In the genomic region with DNA sequence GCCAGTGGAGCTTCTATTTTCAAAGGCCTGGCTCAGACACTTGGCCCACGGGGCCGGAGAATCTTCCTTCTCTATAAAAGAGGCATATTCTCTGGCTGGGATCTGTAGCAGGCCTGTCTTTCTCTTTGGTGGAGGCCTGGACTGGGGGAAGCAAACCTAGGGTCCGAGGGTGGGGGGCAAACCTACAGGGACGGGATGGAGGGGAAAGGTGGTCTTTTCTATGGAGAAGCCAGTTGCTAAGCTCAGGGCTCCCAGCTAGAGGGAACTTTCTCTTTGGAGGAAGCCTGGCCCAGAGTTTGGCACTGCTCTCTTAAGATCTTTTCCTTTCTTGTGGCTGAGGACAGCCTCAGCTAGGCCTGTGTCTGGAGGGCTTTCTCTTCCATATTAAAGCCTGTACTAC, we compare ENCODE assay signal across 8 mouse cellular contexts. TPM values are rescaled to one million over a fixed set of nuclear protein-coding genes. Genes with fewer than 3 reads are reported as not detected.
DNase-seq lines count a peak whose midpoint lies in the region; ATAC-seq and TF ChIP-seq lines count a peak whose summit lies in the region.

No protein-coding gene starts in this region.

- H3K4me1 ChIP-seq in lung, embryonic 15.5 days, result peaks cover 11% of the 10 kb centered on the region
- H3K4me1 ChIP-seq in forebrain, embryonic 10.5 days, result peaks cover 34% of the 10 kb centered on the region
- peaks cover 4% of the 10 kb centered on the region; the same call in 1 of the 2 replicates for H3K4me1 ChIP-seq in intestine, postnatal 0 days (replicated peaks; ENCODE audit: control insufficient read depth, insufficient read depth, low read length)
- H3K4me1 ChIP-seq in neural tube, embryonic 15.5 days, result peaks cover 28% of the 10 kb centered on the region

- H3K27me3 ChIP-seq in lung, embryonic 15.5 days, result no peaks in the 10 kb centered on the region
- no peaks in the 10 kb centered on the region for H3K27me3 ChIP-seq in forebrain, embryonic 10.5 days (ENCODE audit: poor library complexity, severe bottlenecking)
- H3K27me3 ChIP-seq in intestine, postnatal 0 days (replicated peaks; ENCODE audit: control insufficient read depth, insufficient read depth, low read length), result no peaks in the 10 kb centered on the region
- H3K27me3 ChIP-seq in neural tube, embryonic 15.5 days (replicated peaks), result no peaks in the 10 kb centered on the region

- H3K4me2 ChIP-seq in lung, embryonic 15.5 days, result peak overlapping the region; percentile 47
- H3K4me2 ChIP-seq in intestine, postnatal 0 days (replicated peaks; ENCODE audit: low read depth), result peak overlapping the region; percentile 51
- H3K4me2 ChIP-seq in neural tube, embryonic 15.5 days, result peak overlapping the region; percentile 95

- H3K27ac ChIP-seq in lung, embryonic 15.5 days, result no peak overlapping the region
- H3K27ac ChIP-seq in forebrain, embryonic 10.5 days, result peak overlapping the region; percentile 83
- no peak overlapping the region for H3K27ac ChIP-seq in intestine, postnatal 0 days (ENCODE audit: low read depth, low read length)
- peak overlapping the region; percentile 49 for H3K27ac ChIP-seq in neural tube, embryonic 15.5 days (replicated peaks)

- H3K4me3 ChIP-seq in lung, embryonic 15.5 days, result peak overlapping the region; percentile 81
- H3K4me3 ChIP-seq in forebrain, embryonic 10.5 days, result peak overlapping the region; percentile 72
- 0 out of 2 replicates have a peak overlapping the region, but pooled peaks have one; percentile 61 for H3K4me3 ChIP-seq in intestine, postnatal 0 days (ENCODE audit: low read depth, low read length)
- peak overlapping the region; percentile 83 for H3K4me3 ChIP-seq in neural tube, embryonic 15.5 days (replicated peaks)

- WGBS in lung, embryonic 15.5 days, result 36% methylated on average over 4 of the region's 4 CpGs
- 55% methylated on average over 4 of the region's 4 CpGs for WGBS in forebrain, embryonic 10.5 days
- WGBS in intestine, postnatal 0 days, result 45% methylated on average over 4 of the region's 4 CpGs
- WGBS in neural tube, embryonic 15.5 days, result 49% methylated on average over 4 of the region's 4 CpGs

- no peak for ATAC-seq in lung, embryonic 15.5 days (ENCODE audit: borderline replicate concordance, extremely low read depth, low FRiP score, low TSS enrichment)
- no peak for ATAC-seq in intestine, postnatal 0 days
- peak; percentile 27; the same call in 1 of the 2 replicates for ATAC-seq in neural tube, embryonic 15.5 days (ENCODE audit: low FRiP score)

- no peaks in the 10 kb centered on the region for H3K36me3 ChIP-seq in lung, embryonic 15.5 days
- H3K36me3 ChIP-seq in forebrain, embryonic 10.5 days (replicated peaks), result no peaks in the 10 kb centered on the region
- H3K36me3 ChIP-seq in intestine, postnatal 0 days (ENCODE audit: control insufficient read depth, insufficient read depth), result no peaks in the 10 kb centered on the region; the same call in 1 of the 2 replicates
- H3K36me3 ChIP-seq in neural tube, embryonic 15.5 days, result no peaks in the 10 kb centered on the region

- TF ChIP-seq CTCF in intestine, postnatal 0 days (IDR thresholded peaks at IDR 0.05; ENCODE audit: low read depth), result no peak

- no peak overlapping the region for H3K9ac ChIP-seq in lung, embryonic 15.5 days
- no peak overlapping the region for H3K9ac ChIP-seq in intestine, postnatal 0 days (ENCODE audit: low read depth, low read length)
- H3K9ac ChIP-seq in neural tube, embryonic 15.5 days (replicated peaks), result peak overlapping the region; percentile 40; the same call in 1 of the 2 replicates

- DNase-seq in lung, postnatal 14 days, result no peak
- no peak for DNase-seq in forebrain, embryonic 10.5 days (ENCODE audit: extremely low spot score, low spot score)
- DNase-seq in right cerebral cortex, postnatal 25 days, result no peak
- DNase-seq in layer of hippocampus, postnatal 36 days, result no peak
- DNase-seq in spleen, adult 12 weeks (ENCODE audit: low spot score), result no peak

- H3K9me3 ChIP-seq in lung, embryonic 15.5 days, result no peaks in the 10 kb centered on the region
- no peaks in the 10 kb centered on the region for H3K9me3 ChIP-seq in forebrain, embryonic 10.5 days
- H3K9me3 ChIP-seq in intestine, postnatal 0 days (ENCODE audit: control insufficient read depth), result no peaks in the 10 kb centered on the region
- no peaks in the 10 kb centered on the region for H3K9me3 ChIP-seq in neural tube, embryonic 15.5 days (replicated peaks)

RNA-seq across cellular contexts. Expression of gene Aplf, which starts 0.7 kb away (rescaled TPM):
- 13.8 and 14.6 TPM in 2 replicates for polyA plus RNA-seq in lung, embryonic 15.5 days (2015; fragmentation: Nextera tagmentation; extraction: Ambion mirVana)
- 12.9 and 13.0 TPM in 2 replicates for polyA plus RNA-seq in forebrain, embryonic 10.5 days (2016; fragmentation: Nextera tagmentation; extraction: Ambion mirVana)
- polyA plus RNA-seq in intestine, postnatal 0 days (2015; fragmentation: Nextera tagmentation; extraction: Ambion mirVana), result 7.4 and 7.9 TPM in 2 replicates
- 9.0 and 10.7 TPM in 2 replicates for polyA plus RNA-seq in neural tube, embryonic 15.5 days (2015; fragmentation: Nextera tagmentation; extraction: Ambion mirVana)
- total RNA-seq in layer of hippocampus, postnatal 36 days (2021), result 1 to 10 TPM; 6.2 to 6.5 TPM

RNA-seq across cellular contexts. Expression of gene Efcc1, which starts 58.0 kb away (rescaled TPM):
- 5.4 and 6.0 TPM in 2 replicates for polyA plus RNA-seq in lung, embryonic 15.5 days (2015; fragmentation: Nextera tagmentation; extraction: Ambion mirVana)
- polyA plus RNA-seq in forebrain, embryonic 10.5 days (2016; fragmentation: Nextera tagmentation; extraction: Ambion mirVana), result 0.84 TPM in 2 replicates
- polyA plus RNA-seq in intestine, postnatal 0 days (2015; fragmentation: Nextera tagmentation; extraction: Ambion mirVana), result 0.86 and 0.98 TPM in 2 replicates
- 4.9 and 6.2 TPM in 2 replicates for polyA plus RNA-seq in neural tube, embryonic 15.5 days (2015; fragmentation: Nextera tagmentation; extraction: Ambion mirVana)
- 1 to 10 TPM; 3.8 to 5.8 TPM for total RNA-seq in layer of hippocampus, postnatal 36 days (2021)

Comparison
In these comparisons a context has a peak if more than half of its experiments do, and no peak if none do; other contexts are left out.
1. H3K27ac ChIP-seq: peak in forebrain, embryonic 10.5 days (single experiment) and neural tube, embryonic 15.5 days (single experiment); none in lung, embryonic 15.5 days (single experiment) and intestine, postnatal 0 days (single experiment).
2. Peak in every context shown above with its lines, with median percentiles within 50 percentile points of each other: H3K4me2 ChIP-seq and H3K4me3 ChIP-seq.